Mouse (Mus musculus) T-helper 2 cell (primary cell): Measurements from ENCODE around the gene Plac8.

ENCODE experiments used
- in situ Hi-C: fragments of 300-600 bp; cut with MboI, MseI; formaldehyde crosslinking; loops from one replicate; pipeline ENCODE4 v1.15.1; 2025; ENCODE audit warnings: high pct_unique_total_duplicates

Plac8 gene

DNA sequence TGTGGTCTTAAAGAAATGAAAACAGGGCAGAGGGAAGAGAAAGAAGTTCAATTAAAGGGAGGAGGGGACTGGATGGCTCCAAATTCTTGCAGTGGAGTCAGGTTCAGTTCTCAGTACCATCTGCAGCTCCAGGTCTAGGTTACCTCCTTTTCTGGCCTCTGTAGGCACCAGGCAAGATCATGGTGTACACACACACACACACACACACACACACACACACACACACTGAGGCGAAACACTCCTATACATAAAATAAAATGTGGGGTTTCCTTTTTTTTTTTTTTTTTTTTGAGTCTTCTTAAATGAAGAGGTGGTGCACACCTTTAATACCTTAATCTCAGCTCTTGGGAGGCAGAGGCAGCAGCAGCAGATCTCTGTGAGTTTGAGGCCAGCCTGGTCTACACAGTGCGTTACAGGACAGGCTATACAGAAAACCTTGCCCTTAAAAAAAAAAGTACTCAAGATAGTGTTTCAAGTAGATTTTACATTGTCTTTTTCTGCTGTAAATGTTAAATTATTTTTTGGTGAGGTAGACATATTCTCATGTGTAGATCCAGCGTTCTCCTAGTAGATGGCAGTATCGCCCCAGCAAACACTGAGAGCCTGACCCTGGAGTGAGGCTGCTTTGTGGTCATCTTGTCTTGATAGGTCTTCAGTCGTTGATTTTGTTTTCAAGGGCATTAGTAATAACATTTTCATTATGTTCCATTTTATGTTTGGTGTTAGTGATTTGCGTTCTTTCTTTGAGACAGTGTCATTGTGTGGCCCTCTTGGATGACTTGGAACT lies 25.6 kb downstream of the Plac8 start:
- in situ Hi-C loops: no loop called here

DNA sequence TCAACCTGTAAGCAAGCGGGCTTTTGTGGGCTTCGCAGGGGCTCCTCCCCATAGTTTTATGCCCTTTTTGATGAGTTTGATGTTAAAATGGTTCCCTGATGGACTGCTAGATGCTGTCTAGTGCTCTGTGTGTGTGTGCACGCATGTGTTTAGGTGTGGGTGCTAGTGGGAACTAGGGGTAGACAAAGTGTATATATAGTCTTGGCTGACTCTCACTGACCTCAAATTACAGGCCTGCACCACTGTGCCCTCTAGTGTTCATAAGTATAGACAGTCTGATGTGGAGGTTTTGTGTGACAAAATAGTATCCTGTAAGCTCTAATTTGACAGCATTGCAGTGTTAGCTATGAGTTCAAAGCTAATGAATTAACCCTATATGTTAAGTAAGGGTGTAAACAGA lies 35.4 kb downstream of the Plac8 start:
- in situ Hi-C loops: no loop called here

DNA sequence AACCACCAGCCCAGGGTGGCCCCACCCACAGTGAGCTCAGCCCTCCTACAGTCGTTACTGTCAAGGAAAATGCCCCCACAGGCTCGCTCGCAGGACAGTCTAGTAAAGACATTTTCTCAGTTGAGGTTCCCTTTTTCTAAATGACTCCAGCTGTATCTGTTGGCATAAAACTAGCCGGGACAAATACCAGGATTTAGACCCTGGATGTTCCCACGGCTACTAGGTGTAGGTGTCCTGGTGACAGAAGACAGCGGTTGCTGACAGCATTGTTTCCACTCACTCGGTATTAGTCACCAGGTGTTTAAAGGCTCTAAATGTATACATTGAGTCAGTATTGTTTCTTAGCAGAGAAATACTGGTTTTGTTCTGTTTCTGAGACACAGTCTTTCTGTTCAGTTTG lies 36.2 kb downstream of the Plac8 start:
- in situ Hi-C loops: no loop called here

DNA sequence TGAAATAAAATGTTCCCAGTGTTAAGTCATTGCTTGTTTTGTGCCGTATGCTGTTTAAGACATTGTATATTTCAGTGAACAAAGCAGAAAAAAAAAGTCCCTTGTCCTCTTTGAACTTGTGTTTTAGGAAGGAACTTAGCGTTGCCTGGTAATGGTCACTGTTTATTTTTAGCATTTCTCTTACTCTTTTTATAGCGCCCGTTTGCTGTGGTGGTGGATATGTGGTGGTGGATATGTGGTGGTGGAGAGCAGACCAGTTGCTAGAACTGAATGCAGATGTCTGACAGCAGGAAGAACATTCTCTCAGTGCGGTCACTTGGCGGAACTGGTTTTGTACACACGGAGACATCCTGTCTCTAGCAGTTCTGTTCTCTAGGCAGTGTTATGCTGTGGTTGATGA lies 45.9 kb downstream of the Plac8 start:
- in situ Hi-C loops: no loop called here

GRCm38 (mm10) chr5:100525620-100526019 lies 46.4 kb downstream of the Plac8 start:
- in situ Hi-C loops: no loop called here

- in situ Hi-C loops: loop anchor here (25.0 kb wide), 1 partner anchor 488 kb away; the partner anchor contains the start of genes Enoph1 and Hnrnpdl
Measured at GRCm38 (mm10) chr5:100524921-100525320, 47.1 kb downstream of the Plac8 start.

- in situ Hi-C loops: loop anchor here (25.0 kb wide), 1 partner anchor 486 kb away; the partner anchor contains the start of genes Enoph1 and Hnrnpdl
Measured at GRCm38 (mm10) chr5:100523331-100523730, 48.7 kb downstream of the Plac8 start.

DNA sequence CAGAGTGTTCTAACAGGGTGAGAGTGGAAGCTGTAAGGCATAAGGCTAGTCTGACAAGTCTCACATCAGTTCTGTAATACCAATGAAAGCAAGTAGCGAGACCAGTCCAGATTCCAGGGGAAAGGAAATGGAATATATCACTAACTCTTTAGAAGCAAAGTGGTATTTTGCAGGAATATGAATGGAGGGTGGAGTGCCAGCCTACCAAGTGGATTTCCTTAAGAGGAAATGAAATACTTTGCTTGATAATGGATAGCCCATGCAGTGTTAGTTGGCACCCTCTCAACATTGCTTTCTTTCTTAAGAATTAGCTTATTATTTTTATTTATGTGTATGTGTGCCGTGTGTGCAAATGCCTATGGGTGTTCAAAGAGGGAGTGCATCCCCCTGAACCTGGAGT lies 51.8 kb downstream of the Plac8 start:
- in situ Hi-C loops: loop anchor here (25.0 kb wide), 1 partner anchor 483 kb away; the partner anchor contains the start of genes Enoph1 and Hnrnpdl

DNA sequence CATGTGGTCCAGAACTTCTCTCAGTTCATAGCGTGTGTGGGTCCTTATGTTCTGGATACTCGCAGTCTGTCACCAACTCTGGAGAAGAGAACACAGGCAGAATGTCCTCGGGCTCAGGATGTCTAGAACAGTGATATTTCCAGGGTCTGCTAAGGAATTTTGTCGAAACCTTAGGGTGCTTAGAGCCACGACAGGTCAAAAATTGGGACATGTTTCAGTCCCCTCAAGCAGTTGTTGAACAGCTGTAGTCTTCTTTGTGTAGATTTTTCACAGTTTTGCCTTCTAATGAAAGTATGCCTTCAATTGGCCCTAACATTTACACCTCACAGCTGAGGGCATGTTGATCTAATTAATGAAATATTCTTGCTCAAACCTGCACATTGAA lies 53.0 kb downstream of the Plac8 start:
- in situ Hi-C loops: loop anchor here (5.0 to 25.0 kb wide), 2 partner anchors 87 to 482 kb away; partner anchors contain the start of genes Enoph1 and Hnrnpdl

GRCm38 (mm10) chr5:100518049-100519026 lies 53.7 kb downstream of the Plac8 start, which contains the start of gene Cops4:
Gene Cops4 (plus strand): TSS chr5:100518309.
- in situ Hi-C loops: loop anchor here (5.0 to 25.0 kb wide), 2 partner anchors 86 to 481 kb away; partner anchors contain the start of genes Enoph1 and Hnrnpdl

GRCm38 (mm10) chr5:100512576-100512975 lies 59.5 kb downstream of the Plac8 start:
- in situ Hi-C loops: loop anchor here (25.0 kb wide), 1 partner anchor 475 kb away; the partner anchor contains the start of genes Enoph1 and Hnrnpdl

DNA sequence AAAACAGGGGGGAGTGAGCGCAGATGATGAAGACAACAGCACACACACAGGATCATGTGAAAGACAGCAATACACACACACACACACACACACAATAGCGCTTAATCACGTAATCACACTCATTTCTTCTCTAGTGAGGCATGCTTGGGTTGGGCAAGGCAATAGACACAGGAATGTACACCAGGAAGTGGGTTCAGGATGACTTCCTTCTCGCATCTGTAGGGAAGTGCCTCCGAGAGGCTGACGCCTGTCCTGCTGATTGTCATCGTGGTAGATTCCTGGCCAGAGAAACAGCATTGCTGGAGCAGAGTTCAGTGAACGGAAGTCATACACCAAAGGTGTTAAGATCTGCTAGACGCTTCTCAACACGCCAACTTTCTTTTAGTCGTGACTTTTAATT lies 62.8 kb downstream of the Plac8 start:
- in situ Hi-C loops: loop anchor here (25.0 kb wide), 1 partner anchor 472 kb away; the partner anchor contains the start of genes Enoph1 and Hnrnpdl
